Mouse (Mus musculus): ENCODE results near the gene Spag8.

Gene Spag8

DNA sequence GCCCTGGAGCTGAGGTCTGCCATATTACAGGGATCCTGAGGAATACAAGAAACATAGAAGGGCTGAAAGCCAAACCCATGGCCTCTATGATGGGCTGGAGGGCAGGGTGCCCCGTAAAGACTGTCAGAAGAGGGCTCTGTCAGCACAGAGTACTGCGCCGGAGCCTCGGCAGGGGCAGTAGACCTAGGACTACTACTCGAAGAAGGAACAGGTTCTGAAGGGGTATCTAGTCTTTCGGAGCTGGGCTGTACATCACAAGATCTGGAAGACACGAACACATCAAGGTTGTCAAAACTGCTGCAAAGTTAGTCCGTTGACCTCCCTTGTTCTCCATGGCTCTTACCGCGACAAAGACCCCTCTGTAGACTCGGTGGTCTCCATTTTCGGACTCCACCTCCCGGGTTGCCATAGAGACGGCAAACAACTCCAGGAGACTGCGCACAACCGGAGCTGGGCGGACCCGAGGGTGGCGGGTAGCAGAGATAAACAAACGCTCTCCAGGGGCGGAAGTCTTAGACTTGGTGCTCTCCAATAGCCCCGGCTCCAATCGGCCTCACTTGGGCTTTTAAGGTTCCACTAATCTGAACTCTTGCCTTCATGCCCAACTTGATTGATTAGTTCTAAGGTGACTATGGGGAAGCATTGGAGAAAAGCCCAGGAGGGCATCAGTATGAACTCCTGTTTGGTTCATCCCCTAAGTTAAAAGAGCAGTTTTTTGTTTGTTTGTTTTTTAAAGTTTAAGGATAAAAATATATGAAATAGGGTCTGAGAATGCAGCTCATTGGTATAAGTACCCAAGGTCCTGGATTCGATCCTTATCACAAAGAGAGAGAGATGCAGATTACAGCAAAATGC is at the start of gene Spag8:
TSS of gene Spag8 (minus strand) at position 434 of the 855 bp plus-strand sequence.
- no peak for DNase-seq (ENCODE audit: low spot score)

DNA sequence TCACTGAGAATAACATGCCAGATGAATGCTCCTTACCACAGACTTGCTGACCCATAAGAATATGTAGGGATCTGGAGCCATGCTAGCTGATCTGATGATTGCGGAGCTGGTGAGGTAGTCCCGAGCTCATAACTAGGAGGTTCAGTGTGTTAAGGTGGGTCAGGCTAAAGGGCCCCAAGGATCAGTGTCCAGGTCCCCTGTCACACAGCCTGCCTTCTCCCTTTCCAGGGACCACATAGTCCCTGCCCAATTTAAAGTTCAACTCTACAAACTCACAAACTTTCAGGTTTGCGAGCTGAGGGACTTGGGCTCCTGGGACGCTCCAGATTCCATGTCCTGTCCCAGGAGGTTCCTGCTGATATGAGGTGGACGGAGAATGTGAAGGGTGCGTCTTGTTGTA is 47.3 kb upstream of the Spag8 start, which contains the start of gene Olfr70:
TSS of gene Olfr70 (minus strand) at position 101 of the 400 bp plus-strand sequence.
- DNase-seq (ENCODE audit: low spot score) = no peak

DNA sequence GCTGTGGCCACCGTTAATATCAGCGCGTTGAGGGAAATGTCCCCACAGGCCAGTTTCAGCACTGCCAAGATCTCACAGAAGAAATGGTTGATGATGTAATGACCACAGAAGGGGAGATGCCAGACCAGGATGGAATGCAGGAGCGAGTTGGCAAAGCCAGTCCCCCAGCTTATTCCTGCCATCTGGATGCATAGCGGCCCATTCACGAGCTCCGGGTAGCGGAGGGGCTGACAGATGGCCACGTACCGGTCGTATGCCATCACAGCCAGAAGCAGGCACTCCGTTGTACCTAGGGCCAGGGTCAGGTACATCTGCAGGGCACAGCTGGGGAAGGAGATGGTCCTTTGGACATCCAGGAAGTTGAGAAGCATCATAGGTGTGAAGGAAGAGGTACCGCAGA is 43.2 kb upstream of the Spag8 start:
- DNase-seq (ENCODE audit: low spot score) = no peak

DNA sequence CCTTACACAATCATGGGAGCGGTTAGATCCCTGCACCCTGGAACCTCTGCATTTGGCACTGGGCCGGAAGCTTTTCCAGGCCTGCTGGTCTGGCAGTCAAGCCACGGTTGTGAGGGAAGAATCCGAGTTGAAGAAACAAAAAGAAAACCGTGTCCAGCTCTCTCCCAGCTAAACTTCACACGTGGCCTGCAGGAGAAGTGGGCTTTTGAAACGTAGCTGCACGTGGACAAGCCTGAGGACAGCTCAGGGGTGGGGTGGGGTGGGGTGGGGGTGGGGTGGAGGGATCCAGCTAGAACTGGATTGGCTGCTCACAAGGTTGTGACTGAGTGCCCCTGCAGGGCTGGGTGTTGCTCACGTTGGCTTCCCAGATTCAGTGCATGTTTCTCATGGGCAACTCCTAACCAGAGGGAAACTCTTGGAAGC is 41.9 kb upstream of the Spag8 start:
- DNase-seq (ENCODE audit: low spot score) = peak; percentile 32

DNA sequence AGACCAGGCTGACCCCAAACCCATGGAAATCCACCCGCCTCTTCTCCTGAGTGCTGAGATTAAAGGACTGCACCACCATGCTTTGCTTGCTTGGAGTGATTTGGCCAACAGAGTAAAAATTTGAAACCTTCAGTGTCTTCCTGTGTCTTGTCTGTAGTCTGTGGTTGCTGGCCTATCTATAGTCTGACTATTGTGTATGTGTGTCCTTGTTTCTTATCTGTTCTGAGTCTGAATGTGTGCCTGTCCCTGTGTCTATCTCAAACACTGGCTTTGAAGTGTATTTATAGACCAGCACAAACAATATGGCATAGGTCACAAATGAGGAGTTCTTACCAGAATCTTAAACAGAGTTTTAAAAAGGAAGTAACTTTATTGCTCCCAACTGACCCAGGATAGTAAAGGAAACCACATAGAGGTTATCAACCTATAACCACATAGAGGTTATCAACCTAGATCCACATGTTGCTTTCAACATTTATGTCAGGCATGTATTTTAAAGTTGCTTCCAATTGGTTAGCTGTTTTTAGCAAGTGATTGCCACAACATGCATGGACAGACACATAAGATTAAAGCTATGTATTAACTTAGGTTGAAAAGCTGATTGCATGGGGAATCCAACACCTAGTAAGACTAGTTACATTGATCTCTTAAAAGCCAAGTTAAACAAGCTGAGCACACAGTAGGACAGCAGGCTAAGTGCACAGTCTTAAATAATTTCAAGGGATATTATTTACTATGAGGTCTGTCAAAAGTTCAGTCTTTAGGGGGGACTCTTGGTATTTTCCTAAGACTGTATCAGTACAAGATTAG is 41.2 kb upstream of the Spag8 start:
- no peak for DNase-seq (ENCODE audit: low spot score)

DNA sequence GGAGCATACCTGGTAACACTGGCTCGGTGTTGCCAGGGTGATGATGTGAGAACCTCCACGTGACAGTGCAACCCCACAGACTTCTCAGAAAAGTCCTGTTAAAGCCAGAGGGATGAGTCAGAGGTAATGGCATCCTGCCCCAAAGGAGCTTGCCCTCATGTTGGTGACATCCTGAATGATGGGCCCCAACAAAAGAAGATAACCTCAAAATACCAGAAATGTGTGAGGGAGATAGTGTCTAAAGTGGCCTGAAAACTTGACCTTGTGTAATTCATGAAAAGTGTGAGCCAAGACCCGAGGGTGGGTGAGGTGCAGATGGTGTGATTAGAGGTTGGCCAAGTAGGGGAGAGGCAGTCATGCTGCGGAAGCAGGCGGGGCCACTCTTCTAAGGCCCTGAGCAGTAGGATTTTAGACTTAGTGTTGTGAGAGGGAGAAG is 40.4 kb upstream of the Spag8 start:
- DNase-seq (ENCODE audit: low spot score) = no peak

DNA sequence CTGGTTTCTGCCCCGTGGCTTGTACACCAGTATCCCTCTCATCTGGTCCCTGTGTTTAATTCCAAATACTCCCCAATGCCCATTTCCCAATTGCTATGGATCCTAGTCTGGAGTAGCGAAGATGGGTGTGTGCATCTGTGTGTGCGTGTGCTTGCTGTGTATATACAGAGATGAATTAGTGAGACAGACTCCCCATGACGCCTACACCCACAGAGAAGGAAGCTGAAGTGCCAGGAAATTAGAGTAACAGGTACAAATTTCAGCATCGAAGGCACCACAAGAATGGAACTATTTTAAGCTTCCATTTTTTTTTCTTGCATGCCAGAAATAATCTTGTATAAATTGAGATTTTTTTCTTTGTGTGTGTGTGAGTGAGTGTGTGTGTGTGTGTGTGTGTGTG is 37.6 kb upstream of the Spag8 start:
- no peak for DNase-seq (ENCODE audit: low spot score)

DNA sequence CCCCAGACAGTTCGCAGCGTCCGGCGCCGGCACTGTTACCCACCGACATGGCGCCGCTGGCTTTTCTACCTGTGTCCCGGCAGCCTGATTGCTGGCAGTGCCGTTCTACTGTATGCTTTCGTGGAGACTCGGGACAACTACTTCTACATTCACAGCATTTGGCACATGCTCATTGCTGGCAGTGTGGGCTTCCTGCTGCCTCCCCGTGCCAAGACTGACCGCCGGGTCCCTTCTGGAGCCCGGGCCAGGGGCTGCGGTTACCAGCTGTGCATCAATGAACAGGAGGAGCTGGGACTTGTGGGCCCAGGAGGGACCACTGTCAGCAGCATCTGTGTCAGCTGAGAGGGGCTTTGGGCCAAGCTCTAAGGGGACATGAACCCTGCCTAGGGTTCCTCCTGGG is 36.6 kb upstream of the Spag8 start:
- DNase-seq (ENCODE audit: low spot score) = no peak

DNA sequence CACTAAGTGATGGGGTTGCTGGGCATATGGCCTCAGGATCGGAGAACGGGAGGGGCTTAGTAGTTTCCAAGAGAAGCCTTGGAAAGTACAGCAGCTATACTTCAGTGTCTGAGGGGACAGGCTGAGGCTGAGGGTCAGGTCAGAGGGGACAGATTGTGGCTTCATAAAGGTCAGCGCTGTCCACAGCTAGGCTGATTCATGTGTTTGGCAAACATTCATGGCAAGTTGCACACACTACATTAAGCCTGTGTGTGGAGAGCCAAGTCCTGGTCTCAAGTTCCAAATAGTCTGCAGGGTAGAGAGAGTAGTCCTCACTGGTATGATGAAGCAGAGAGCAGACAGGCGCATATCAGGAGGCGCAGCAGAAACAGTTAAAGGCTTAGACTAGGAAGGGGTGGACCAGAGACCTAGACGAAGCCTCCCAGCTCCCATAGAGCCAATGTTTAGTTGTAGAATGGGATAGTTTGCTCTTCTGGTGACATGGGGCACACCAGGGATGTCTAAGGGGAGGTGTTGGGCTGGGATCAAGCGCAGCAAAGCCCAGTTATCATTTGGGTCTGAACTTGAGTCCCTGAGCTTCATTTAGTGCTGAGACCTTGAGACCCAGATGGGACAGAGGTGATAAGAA is 26.1 kb upstream of the Spag8 start:
- DNase-seq (ENCODE audit: low spot score) = no peak

DNA sequence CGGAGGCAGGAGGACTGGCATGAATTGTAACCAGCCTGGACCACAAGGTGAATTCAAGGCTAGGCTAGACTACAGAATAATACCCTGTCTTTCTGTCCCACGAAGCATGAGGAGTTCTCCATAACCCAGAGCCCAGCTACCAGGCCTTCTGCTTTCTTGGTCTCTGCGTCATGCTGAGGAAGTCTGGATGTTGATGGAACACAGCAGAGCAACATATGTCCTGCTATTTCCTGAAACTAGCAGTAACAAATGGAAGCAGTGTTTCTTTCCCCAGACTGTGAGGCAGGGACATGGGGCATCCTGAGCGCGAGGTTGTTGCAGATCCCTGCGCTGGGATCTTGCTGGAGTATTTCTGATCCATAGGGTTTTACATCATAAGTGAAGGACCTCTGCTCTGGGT is 25.1 kb upstream of the Spag8 start:
- DNase-seq (ENCODE audit: low spot score) = no peak

DNA sequence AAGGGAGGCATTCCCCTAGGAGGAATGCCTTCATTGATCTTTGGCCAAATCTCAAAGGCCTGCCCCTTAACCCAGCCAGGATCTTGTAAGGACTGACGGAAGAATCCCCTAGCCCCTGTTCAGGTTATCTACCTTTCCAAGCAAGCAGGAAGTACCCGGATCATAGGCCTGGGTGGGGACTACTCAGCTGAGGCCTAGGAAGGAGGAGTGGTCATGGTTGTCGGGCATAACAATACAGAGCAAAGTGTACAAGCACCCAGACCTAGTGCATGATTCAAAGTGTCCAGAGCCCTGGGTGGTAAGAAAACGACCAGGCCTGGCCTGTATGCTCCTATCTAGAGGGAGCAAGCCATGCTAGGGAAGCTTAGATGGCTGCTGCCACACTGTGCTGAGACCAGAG is 22.2 kb upstream of the Spag8 start:
- DNase-seq (ENCODE audit: low spot score) = no peak

DNA sequence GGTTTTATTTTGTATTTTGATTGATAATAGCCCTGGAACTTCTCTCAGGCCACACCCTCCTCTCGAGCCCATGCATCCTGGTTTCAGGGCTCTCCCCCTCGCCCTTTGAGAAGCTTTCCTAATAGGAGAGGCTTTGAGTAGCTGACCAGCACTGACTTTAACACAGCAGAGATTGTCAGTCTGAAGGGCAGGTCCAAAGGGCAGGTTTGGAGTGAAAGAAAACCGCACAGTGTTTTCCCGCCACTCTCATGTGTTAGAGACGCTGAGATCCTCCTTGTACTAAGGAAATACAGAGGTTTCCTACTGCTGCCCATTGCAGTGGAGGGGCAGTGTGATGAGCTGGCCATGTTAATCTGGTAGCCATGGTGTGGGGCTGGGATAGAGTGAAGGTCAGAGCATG is 21.6 kb upstream of the Spag8 start:
- DNase-seq (ENCODE audit: low spot score) = no peak

DNA sequence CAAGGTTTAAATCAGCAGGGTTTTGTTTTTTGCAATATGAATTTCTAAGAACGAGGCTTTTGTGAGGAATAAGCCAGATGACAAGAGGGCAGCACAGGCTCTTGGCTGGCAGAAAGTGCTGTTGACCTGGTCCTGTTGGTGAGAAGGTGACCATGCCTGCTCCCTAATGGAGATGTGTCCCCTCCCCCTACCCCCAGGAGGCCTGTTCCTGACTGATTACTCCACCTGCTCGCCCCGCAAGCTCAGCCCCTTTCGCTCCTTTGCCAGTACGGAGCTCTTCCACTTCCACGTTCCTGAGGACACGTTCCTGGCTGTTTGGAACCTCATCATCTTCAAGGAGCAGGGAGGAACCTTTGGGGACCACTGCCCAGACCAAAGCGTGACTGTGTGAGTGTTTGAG is 20.3 kb upstream of the Spag8 start:
- DNase-seq (ENCODE audit: low spot score) = no peak

DNA sequence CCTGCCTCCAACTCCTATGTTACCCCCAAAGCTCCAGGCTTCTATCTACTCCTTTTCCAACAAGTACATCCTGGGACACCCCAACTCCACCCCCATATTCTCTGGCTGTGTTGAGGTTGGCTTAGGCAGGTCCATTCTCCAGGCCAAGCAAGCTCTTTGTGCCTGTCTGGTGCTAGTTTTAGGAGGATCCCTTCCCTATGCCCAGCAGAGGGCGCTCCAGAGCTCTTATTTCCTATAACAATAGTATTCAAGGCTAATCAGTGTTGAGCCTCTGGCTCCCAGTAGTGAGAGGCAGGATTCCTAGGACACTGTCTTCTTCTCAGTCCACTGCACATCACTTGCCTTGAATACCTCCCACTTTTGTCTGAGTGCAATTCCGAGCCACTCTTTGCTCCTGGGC is 18.7 kb upstream of the Spag8 start:
- peak; percentile 88 for DNase-seq (ENCODE audit: low spot score)

DNA sequence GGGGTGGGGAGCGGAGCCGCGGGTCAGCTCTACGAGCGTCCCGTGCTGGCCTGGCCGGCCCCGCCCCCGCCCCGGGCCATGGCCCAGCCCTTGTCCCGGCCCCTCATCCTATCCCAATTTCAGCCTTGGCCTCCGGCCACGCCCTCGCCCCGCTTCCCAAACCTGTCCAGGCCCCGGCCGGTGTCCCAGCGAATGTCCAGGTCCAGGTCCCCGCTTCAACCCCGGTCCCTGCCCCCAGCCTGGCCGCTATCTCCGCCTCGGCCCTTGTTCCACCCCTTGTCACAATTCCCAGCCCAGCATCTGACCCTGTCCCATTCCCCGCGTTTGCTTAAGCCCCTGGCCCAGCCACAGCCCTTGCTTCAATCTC is 16.0 kb upstream of the Spag8 start:
- DNase-seq (ENCODE audit: low spot score) = peak; percentile 69

DNA sequence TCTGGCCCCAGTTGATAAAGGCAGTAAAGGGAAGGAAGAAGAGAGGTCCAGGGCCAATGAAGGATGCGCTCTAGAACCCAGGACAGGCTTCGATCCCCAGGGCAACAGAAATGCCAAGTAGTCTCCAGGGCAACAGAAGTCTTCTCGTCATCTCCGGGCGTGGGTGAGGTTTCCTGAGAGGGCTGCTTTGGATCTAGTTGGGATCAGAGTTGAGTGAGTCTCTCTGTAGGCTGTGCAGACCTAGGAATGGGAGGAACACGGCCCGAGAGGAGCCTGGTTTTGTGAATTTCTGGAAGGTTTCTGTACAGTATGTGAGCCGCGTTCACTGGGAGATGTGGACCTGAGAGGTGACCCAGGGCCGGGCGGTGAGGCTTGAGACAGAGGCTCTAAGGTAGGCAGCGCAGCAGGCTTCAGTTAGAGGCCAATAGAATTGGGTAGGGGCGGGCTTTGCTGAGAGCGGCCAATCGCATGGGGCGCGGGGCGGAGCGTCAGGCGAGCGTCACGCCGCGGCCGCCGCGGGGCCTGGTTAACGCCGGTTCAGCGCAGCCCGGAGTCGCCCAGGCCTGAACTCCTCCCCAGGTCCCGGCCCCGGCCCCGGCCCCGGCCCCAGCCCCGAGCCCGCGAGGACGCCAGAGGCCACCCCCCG is 15.5 kb upstream of the Spag8 start, which contains the start of the genes Tmem8b and Fam221b:
TSS of gene Tmem8b (plus strand) at position 190 of the 646 bp plus-strand sequence.
TSS of gene Fam221b (minus strand) at position 364 of the 646 bp plus-strand sequence.
- DNase-seq (ENCODE audit: low spot score) = peak; percentile 80

DNA sequence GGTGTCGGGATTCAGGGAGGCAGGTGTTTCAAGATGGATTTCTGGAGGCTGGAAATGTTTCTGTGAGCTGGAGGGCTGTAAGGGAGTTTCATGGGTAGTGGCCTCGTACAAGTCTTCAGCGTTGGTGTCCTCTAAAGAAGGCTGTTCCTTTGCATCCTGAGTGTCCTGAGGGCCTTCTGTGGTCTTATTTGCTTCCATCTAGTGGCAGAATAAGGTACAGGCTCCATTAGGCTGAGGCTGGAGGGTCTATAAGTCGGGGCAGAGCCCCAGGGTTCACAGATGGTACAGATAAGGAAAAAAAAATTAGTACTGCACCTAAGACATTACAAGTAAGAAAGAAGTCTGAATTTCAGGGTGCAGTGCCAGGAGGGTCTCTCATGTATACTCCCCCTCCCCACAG is 13.0 kb upstream of the Spag8 start:
- no peak for DNase-seq (ENCODE audit: low spot score)

DNA sequence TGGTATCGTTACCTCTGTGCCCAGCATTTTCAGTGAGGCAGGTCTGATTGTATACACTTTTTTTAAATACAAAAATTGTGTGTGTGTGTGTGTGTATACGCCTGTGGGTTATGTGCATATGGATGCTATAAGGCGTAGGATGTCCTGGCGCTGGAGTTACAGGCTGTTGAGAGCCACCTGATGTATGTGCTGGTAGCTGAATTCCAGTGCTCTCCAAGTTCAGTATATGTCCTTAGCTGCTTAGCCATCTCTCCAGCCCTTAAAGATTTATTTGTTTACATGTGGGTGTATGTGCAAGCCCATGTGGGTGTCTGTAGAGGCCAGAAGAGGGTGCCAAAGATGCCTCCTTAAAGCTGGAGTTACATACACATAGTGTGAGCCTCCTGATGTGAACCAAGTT is 3.8 kb upstream of the Spag8 start:
- DNase-seq (ENCODE audit: low spot score) = no peak

DNA sequence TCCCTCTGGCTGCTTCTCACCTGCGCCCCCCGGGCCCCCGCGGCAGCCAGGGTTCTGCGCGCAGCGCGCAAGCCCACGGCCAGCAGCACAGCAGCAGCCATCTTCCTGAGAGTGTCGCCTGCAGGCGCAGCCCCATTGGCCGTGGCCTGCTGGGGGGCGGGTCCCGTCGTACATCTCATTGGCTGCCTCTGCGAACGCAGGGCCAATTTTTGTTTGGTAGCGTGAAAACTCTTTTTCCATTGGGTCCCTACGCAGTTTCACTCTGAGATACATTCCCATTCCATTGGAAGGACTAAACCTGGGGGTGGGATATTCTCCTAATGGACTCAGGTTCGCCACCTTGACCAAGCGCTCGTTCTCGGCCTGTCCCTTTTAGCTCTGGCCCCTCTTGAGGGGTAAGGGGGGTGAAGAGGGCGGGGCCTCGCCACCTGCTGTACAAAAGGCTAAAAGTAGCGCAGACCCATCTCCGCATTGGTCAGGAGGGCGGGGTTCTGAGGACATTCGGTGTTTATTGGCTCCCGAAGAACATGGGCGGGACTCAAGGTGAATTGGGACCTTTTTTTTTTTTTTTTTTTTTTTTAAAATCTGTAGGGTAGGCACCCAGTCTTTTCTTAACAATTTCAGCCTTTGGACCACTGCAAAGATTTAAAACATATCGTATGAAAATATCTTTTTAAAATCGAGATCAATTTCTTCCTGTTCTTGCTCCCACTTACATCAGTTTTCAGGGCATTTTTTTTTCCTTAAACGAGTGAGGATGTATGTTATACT is 3.1 kb upstream of the Spag8 start, which contains the start of gene Hint2:
TSS of gene Hint2 (minus strand) at position 128 of the 771 bp plus-strand sequence.
- DNase-seq (ENCODE audit: low spot score) = peak; percentile 86

DNA sequence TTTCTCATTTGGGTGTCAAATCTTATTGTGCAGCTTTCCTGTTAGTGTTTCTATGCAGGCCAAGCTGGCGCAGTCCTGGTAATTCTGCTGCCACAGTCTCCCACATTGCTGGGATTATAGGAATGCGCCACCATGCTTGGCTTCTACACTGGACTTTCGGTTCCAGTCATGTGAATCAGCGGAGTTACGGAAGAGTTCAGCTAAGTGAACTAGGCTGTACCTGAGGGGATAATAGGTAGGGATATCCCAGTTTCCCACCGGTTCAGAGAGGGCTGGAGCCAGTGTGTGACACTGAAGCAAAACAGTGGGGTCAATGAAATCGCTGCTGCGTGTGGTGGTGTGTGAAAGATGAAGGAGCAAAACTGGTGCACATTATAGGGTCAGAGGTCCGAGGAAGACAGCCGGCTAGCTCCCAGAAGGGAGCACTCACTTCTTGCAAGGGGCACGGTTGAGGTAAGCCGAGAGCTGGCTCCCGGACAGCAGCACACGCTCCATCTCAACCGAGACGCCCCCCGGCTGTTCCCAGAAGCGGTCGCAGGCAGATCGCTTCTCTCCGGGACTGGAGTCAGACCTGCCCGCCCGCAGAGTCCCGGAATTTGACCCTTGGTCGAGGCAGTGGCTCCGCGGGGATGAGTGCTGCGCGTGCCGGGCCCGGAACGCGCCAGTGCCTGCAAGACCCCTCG is 2.4 kb upstream of the Spag8 start:
- DNase-seq (ENCODE audit: low spot score) = no peak

DNA sequence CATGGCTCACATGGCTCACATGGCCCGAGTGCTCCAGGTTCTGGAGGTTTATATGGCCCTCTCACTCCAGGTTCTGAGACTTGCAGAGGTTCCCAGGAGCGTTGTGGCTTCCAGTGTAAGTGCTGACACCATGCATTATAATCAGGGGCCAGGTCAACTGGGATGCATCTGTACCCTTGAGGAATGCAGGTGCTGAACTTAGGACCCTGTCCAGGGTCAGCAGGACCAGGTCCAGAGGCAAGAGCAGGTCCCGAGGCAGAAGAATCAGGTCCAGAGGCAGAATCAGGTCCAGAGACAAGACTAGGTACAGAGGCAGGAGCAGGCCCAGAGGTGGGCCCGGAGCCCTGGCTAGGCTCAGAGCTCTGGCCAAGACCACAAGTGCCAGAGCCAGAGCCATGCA is 668 bp downstream of the Spag8 start:
- no peak for DNase-seq (ENCODE audit: low spot score)

All from ovary, postnatal 14 days (tissue).